Mouse (Mus musculus) lung, postnatal 0 days (tissue): ENCODE results near the gene Rmi2.

Experiments
- CTCF ChIP-seq: IDR thresholded peaks from 2 replicates; pipeline ENCODE4 v1.5.1; 2016; ENCODE audit warnings: antibody characterized with exemption, mild to moderate bottlenecking
- EP300 ChIP-seq: IDR thresholded peaks from 2 replicates; pipeline ENCODE4 v1.6.1; 2016; ENCODE audit warnings: antibody characterized with exemption, mild to moderate bottlenecking, control low read depth

GRCm38 (mm10) chr16:10861408-10861807 lies 26.5 kb downstream of the Rmi2 start:
- no peak for TF ChIP-seq CTCF
- TF ChIP-seq EP300, result no peak
